14 mouse cellular contexts compared by ENCODE assay signal in genomic region chr16:71054258-71054657, GRCm38 (mm10).
"Had no signal": no experiment of that assay in that cellular context is flagged by ENCODE, and none has a peak within 500 bp of the region (broad histone marks: within the 10 kb centered on the region; RNA-seq: fewer than 3 reads in every experiment).

No protein-coding gene starts in this region.

- H3K4me3 ChIP-seq: neural tube, embryonic 13.5 days; stomach, embryonic 15.5 days had no signal

- H3K27ac ChIP-seq: neural tube, embryonic 13.5 days; stomach, embryonic 15.5 days; stomach, postnatal 0 days had no signal

- H3K4me1 ChIP-seq: neural tube, embryonic 13.5 days; stomach, embryonic 15.5 days had no signal

- H3K36me3 ChIP-seq: neural tube, embryonic 13.5 days; stomach, embryonic 15.5 days had no signal

- H3K9me3 ChIP-seq: neural tube, embryonic 13.5 days; stomach, embryonic 15.5 days had no signal

- H3K4me2 ChIP-seq: neural tube, embryonic 13.5 days; stomach, embryonic 15.5 days had no signal

- DNase-seq: right cerebral cortex, adult 18-20 months; right cerebral cortex, postnatal 14 days; right cerebral cortex, postnatal 25 days; right cerebral cortex, postnatal 4 days; spleen, adult 18-20 months; thymus, adult 18-20 months; thymus, adult 2 months; thymus, postnatal 14 days; thymus, postnatal 25 days; thymus, postnatal 36 days; thymus, postnatal 4 days had no signal

- H3K9ac ChIP-seq: neural tube, embryonic 13.5 days; stomach, embryonic 15.5 days had no signal

- H3K27me3 ChIP-seq: neural tube, embryonic 13.5 days; stomach, embryonic 15.5 days had no signal
